Mouse (Mus musculus): ENCODE data around the gene Bbx.
A peak's percentile ranks its signal among the peaks of the same experiment; 100 is the strongest.

Bbx gene

GRCm38 (mm10) chr16:50224946-50225345 is 207.2 kb downstream of the Bbx start:
- no peak for DNase-seq

GRCm38 (mm10) chr16:50220734-50221501 is 211.3 kb downstream of the Bbx start:
- no peak for DNase-seq

- DNase-seq = no peak
Measured at GRCm38 (mm10) chr16:50217084-50217483, 215.1 kb downstream of the Bbx start.

- DNase-seq = no peak
Measured at GRCm38 (mm10) chr16:50211727-50212126, 220.5 kb downstream of the Bbx start.

GRCm38 (mm10) chr16:50211231-50211630 is 221.0 kb downstream of the Bbx start:
- no peak for DNase-seq

- DNase-seq = no peak
Measured at GRCm38 (mm10) chr16:50210742-50211141, 221.4 kb downstream of the Bbx start.

GRCm38 (mm10) chr16:50204944-50205343 is 227.2 kb downstream of the Bbx start:
- DNase-seq = no peak

GRCm38 (mm10) chr16:50201546-50202151 is 230.5 kb downstream of the Bbx start:
- DNase-seq = peak in 1 of 2 experiments; percentile 57

- DNase-seq = no peak
Measured at GRCm38 (mm10) chr16:50200214-50200613, 232.0 kb downstream of the Bbx start.

- no peak for DNase-seq
Measured at GRCm38 (mm10) chr16:50196118-50196517, 236.1 kb downstream of the Bbx start.

- DNase-seq = no peak
Measured at GRCm38 (mm10) chr16:50192626-50193025, 239.6 kb downstream of the Bbx start.

- no peak for DNase-seq
Measured at GRCm38 (mm10) chr16:50189108-50189507, 243.1 kb downstream of the Bbx start.

- DNase-seq = no peak
Measured at GRCm38 (mm10) chr16:50186604-50187003, 245.6 kb downstream of the Bbx start.

GRCm38 (mm10) chr16:50185041-50185440 is 247.1 kb downstream of the Bbx start:
- peak; percentile 74 to 85 for DNase-seq

- no peak for DNase-seq
Measured at GRCm38 (mm10) chr16:50182988-50183387, 249.2 kb downstream of the Bbx start.

GRCm38 (mm10) chr16:50182561-50182960 is 249.6 kb downstream of the Bbx start:
- DNase-seq = no peak

- no peak for DNase-seq
Measured at GRCm38 (mm10) chr16:50172760-50173159, 259.4 kb downstream of the Bbx start.

- no peak for DNase-seq
Measured at GRCm38 (mm10) chr16:50170812-50171211, 261.4 kb downstream of the Bbx start.

- DNase-seq = no peak
Measured at GRCm38 (mm10) chr16:50167983-50168299, 264.2 kb downstream of the Bbx start.

GRCm38 (mm10) chr16:50167231-50167982 is 264.8 kb downstream of the Bbx start:
- DNase-seq = no peak

- no peak for DNase-seq
Measured at GRCm38 (mm10) chr16:50160418-50161271, 271.5 kb downstream of the Bbx start.

- no peak for DNase-seq
Measured at GRCm38 (mm10) chr16:50158546-50158945, 273.6 kb downstream of the Bbx start.

- no peak for DNase-seq
Measured at GRCm38 (mm10) chr16:50149606-50150005, 282.6 kb downstream of the Bbx start.

Data from kidney, adult 8-10 months (tissue).